Mouse (Mus musculus): ENCODE measurements around the gene Tnik.

Gene Tnik

GRCm38 (mm10) chr3:28544345-28544869 lies 281.4 kb downstream of the Tnik start:
- no peak for DNase-seq (ENCODE audit: low spot score in 2 of 2)

GRCm38 (mm10) chr3:28547965-28548730 lies 285.1 kb downstream of the Tnik start:
- DNase-seq (ENCODE audit: low spot score in 2 of 2), result no peak

GRCm38 (mm10) chr3:28549391-28549790 lies 286.4 kb downstream of the Tnik start:
- DNase-seq (ENCODE audit: low spot score in 2 of 2), result no peak

- DNase-seq (ENCODE audit: low spot score in 2 of 2), result no peak
Observed at GRCm38 (mm10) chr3:28550497-28551093, 287.6 kb downstream of the Tnik start.

GRCm38 (mm10) chr3:28551756-28552155 lies 288.7 kb downstream of the Tnik start:
- no peak for DNase-seq (ENCODE audit: low spot score in 2 of 2)

- no peak for DNase-seq (ENCODE audit: low spot score in 2 of 2)
Observed at GRCm38 (mm10) chr3:28554934-28555333, 291.9 kb downstream of the Tnik start.

GRCm38 (mm10) chr3:28555795-28556570 lies 293.0 kb downstream of the Tnik start:
- no peak for DNase-seq (ENCODE audit: low spot score in 2 of 2)

- DNase-seq (ENCODE audit: low spot score in 2 of 2), result no peak
Observed at GRCm38 (mm10) chr3:28558328-28558871, 295.4 kb downstream of the Tnik start.

- DNase-seq (ENCODE audit: low spot score in 2 of 2), result no peak
Observed at GRCm38 (mm10) chr3:28561408-28561807, 298.4 kb downstream of the Tnik start.

GRCm38 (mm10) chr3:28562612-28563332 lies 299.8 kb downstream of the Tnik start:
- DNase-seq (ENCODE audit: low spot score in 2 of 2), result no peak

- no peak for DNase-seq (ENCODE audit: low spot score in 2 of 2)
Observed at GRCm38 (mm10) chr3:28564370-28565357, 301.6 kb downstream of the Tnik start.

- no peak for DNase-seq (ENCODE audit: low spot score in 2 of 2)
Observed at GRCm38 (mm10) chr3:28577301-28577700, 314.3 kb downstream of the Tnik start.

GRCm38 (mm10) chr3:28578950-28579615 lies 316.1 kb downstream of the Tnik start:
- no peak for DNase-seq (ENCODE audit: low spot score in 2 of 2)

GRCm38 (mm10) chr3:28585750-28586465 lies 322.9 kb downstream of the Tnik start:
- DNase-seq (ENCODE audit: low spot score in 2 of 2), result no peak

- DNase-seq (ENCODE audit: low spot score in 2 of 2), result no peak
Observed at GRCm38 (mm10) chr3:28587808-28588207, 324.8 kb downstream of the Tnik start.

- DNase-seq (ENCODE audit: low spot score in 2 of 2), result no peak
Observed at GRCm38 (mm10) chr3:28591345-28591744, 328.3 kb downstream of the Tnik start.

- no peak for DNase-seq (ENCODE audit: low spot score in 2 of 2)
Observed at GRCm38 (mm10) chr3:28593922-28594321, 330.9 kb downstream of the Tnik start.

GRCm38 (mm10) chr3:28599476-28599875 lies 336.5 kb downstream of the Tnik start:
- no peak for DNase-seq (ENCODE audit: low spot score in 2 of 2)

- DNase-seq (ENCODE audit: low spot score in 2 of 2), result no peak
Observed at GRCm38 (mm10) chr3:28606741-28607140, 343.7 kb downstream of the Tnik start.

Data from spleen, postnatal 36 days (tissue).